Mouse (Mus musculus) liver, adult 2 months (tissue): Measurements from ENCODE around the gene Cacna1c.

ENCODE experiments used
- CTCF ChIP-seq: fragments of 200-500 bp; IDR thresholded peaks from 2 replicates; pipeline ENCODE4 v1.5.1; 2011; ENCODE audit warnings: low read depth, low read length, control low read depth
- POLR2A ChIP-seq: fragments of 200-500 bp; IDR thresholded peaks from 2 replicates; pipeline ENCODE4 v1.6.1; 2011; ENCODE audit warnings: low read length, control low read depth; ENCODE audit not compliant: insufficient read depth; ENCODE audit errors: extremely low read depth

GRCm38 (mm10) chr6:118713286-118713685, 482.9 kb downstream of the Cacna1c start:
- TF ChIP-seq CTCF = no peak
- TF ChIP-seq POLR2A = no peak
